Mouse (Mus musculus) lung, postnatal 0 days (tissue): ENCODE measurements at regions not wholly inside any gene's neighbourhood (a gene's known extent, or its start where the extent isn't known, plus 50 kb on each side); places are given as distances from the start of the nearest gene placed in this dataset.
A peak's percentile ranks its signal among the peaks of the same experiment; 100 is the strongest.
"Not testable (repeated sequence)": the region's sequence is repeated elsewhere in the genome, so short reads cannot be mapped to it uniquely, and the experiment has no call there.

Experiments used
- ATAC-seq: fragments of 200-750 bp; cut with Nextera tagmentation; 2 replicates; pipeline ENCODE4 v1.8.0; 2017; ENCODE audit warnings: moderate library complexity
- DNase-seq: peaks from one replicate; pipeline ENCODE4 v3.0.0-alpha.2; 2016; ENCODE audit warnings: low spot score
- H3K27ac ChIP-seq: fragments of 300-500 bp; sonication (generic); 2 replicates; pipeline ENCODE4 v1.5.1; 2014; ENCODE audit warnings: antibody characterized with exemption, mild to moderate bottlenecking, low read length, mixed read lengths
- H3K27me3 ChIP-seq: fragments of 300-500 bp; sonication (generic); replicated peaks from 2 replicates; pipeline ENCODE4 v1.6.1; 2014; ENCODE audit warnings: low read length, mixed read lengths; ENCODE audit not compliant: insufficient read depth
- H3K36me3 ChIP-seq: fragments of 300-500 bp; sonication (generic); 2 replicates; pipeline ENCODE4 v1.6.1; 2014; ENCODE audit warnings: low read length, mixed read lengths; ENCODE audit not compliant: insufficient read depth
- H3K4me1 ChIP-seq: fragments of 300-500 bp; sonication (generic); 2 replicates; pipeline ENCODE4 v1.6.1; 2014; ENCODE audit warnings: antibody characterized with exemption, low read depth, low read length, mixed read lengths; ENCODE audit not compliant: insufficient read depth
- H3K4me2 ChIP-seq: fragments of 300-500 bp; sonication (generic); replicated peaks from 2 replicates; pipeline ENCODE4 v1.6.1; 2014; ENCODE audit warnings: low read depth, mild to moderate bottlenecking, low read length, moderate library complexity, mixed read lengths
- H3K4me3 ChIP-seq: fragments of 300-500 bp; sonication (generic); 2 replicates; pipeline ENCODE4 v1.5.1; 2014; ENCODE audit warnings: low read depth, low read length
- H3K9ac ChIP-seq: fragments of 300-500 bp; sonication (generic); replicated peaks from 2 replicates; pipeline ENCODE4 v1.6.1; 2014; ENCODE audit warnings: low read depth, mild to moderate bottlenecking
- H3K9me3 ChIP-seq: fragments of 300-500 bp; sonication (generic); 2 replicates; pipeline ENCODE4 v1.6.1; 2016; ENCODE audit warnings: low read length, mixed read lengths
- CTCF ChIP-seq: IDR thresholded peaks from 2 replicates; pipeline ENCODE4 v1.5.1; 2016; ENCODE audit warnings: antibody characterized with exemption, mild to moderate bottlenecking
- EP300 ChIP-seq: IDR thresholded peaks from 2 replicates; pipeline ENCODE4 v1.6.1; 2016; ENCODE audit warnings: antibody characterized with exemption, mild to moderate bottlenecking, control low read depth
- WGBS: fragments of 180-500 bp; shearing (Covaris S2); extraction: QIAGEN DNeasy Blood & Tissue Kit; methylation state at CpG from one replicate; pipeline ENCODE4 v1.1.7; 2014; 5-methylcytosine and 5-hydroxymethylcytosine counted together

GRCm38 (mm10) chr7:88680849-88681248 lies 250.8 kb downstream of the Rab38 start:
- Histone ChIP-seq H3K4me1 (no peaks in the 10 kb centered on the region), H3K27ac (no peak overlapping the region), H3K4me3 (no peak overlapping the region), H3K9ac (no peak overlapping the region), H3K9me3 (no peaks in the 10 kb centered on the region), H3K36me3 (no peaks in the 10 kb centered on the region), H3K27me3 (no peaks in the 10 kb centered on the region), H3K4me2 (no peak overlapping the region)
- WGBS = 62% methylated on average over 2 of the region's 2 CpGs
- TF ChIP-seq EP300 = no peak
- no peak for TF ChIP-seq CTCF
- ATAC-seq (no peak), DNase-seq (no peak)

DNA sequence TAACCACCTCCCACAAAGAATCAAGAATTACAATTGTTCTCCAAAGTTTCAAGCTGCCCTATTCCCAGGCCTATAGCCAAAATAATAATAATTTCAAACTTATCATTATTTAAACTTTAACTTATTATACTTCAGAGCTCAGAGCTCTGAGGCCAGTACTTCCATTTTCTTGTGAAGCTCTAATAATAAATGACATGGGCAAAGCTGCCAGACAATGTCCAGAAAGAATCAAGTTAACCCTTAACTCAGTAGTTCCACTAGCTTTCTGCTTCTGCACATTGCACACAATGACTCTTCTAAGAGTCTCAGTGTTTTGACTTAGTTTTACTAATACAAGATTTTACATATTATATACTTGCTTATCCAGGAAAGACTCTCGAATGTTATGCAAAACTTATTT lies 291.0 kb downstream of the Rab38 start:
- not testable (repeated sequence) for H3K4me3 ChIP-seq, H3K4me1 ChIP-seq, H3K9me3 ChIP-seq, ATAC-seq, H3K9ac ChIP-seq, H3K4me2 ChIP-seq, DNase-seq, H3K36me3 ChIP-seq, H3K27ac ChIP-seq, H3K27me3 ChIP-seq
- 61% methylated on average over 1 of the region's 1 CpGs for WGBS

DNA sequence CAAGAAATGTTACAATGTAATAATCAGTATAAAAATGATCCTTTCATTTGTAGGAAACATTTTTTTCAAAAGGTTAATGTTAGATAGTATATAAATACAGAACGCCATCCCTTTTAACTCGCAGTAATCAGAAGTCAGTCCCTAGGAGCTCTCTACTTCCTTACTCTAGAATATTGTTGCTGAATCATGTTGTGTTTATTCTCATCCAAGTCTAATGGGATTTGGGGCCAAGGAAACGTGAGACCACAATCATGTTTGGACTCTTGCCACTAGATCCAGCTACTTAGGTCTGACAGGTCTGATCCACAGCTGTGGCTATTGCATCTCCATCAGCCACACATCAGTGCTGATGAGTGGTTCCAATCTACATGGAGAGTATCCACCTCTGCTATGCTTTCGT lies 304.4 kb downstream of the Rab38 start:
- no peak for TF ChIP-seq EP300
- no peak for TF ChIP-seq CTCF
- Histone ChIP-seq H3K4me2 (no peak overlapping the region), H3K4me3 (no peak overlapping the region), H3K4me1 (no peaks in the 10 kb centered on the region), H3K27me3 (no peaks in the 10 kb centered on the region), H3K9me3 (no peaks in the 10 kb centered on the region), H3K36me3 (no peaks in the 10 kb centered on the region), H3K9ac (no peak overlapping the region), H3K27ac (no peak overlapping the region)
- ATAC-seq (no peak), DNase-seq (no peak)
- 76% methylated on average over 4 of the region's 4 CpGs for WGBS

DNA sequence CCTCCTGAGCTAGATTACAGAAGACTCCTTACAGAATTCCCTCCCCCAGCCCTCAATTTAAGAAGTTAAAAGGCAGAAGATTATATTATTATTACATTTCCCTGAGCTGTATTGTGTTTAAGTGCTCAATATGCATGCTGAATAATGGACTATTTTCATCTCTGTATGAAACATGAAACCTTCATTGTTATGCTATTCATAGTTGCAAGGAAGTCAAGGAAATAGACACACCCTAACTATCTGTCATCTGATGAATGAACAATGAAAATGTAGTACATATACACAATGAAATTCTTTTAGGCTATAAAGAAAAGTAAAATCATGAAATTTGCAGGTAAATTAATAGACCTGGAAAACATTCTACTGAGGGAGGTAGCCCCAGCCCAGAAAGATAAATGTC lies 305.7 kb downstream of the Rab38 start:
- ATAC-seq (peak; percentile 74), DNase-seq (peak; percentile 12)
- Histone ChIP-seq H3K9me3 (no peaks in the 10 kb centered on the region), H3K4me3 (no peak overlapping the region), H3K27me3 (no peaks in the 10 kb centered on the region), H3K4me1 (no peaks in the 10 kb centered on the region), H3K4me2 (no peak overlapping the region), H3K36me3 (no peaks in the 10 kb centered on the region), H3K27ac (no peak overlapping the region), H3K9ac (no peak overlapping the region)
- no peak for TF ChIP-seq CTCF
- peak; percentile 54 for TF ChIP-seq EP300

- Histone ChIP-seq H3K9ac (no peak overlapping the region), H3K36me3 (no peaks in the 10 kb centered on the region), H3K4me3 (no peak overlapping the region), H3K4me2 (no peak overlapping the region), H3K9me3 (no peaks in the 10 kb centered on the region), H3K4me1 (no peaks in the 10 kb centered on the region), H3K27ac (no peak overlapping the region), H3K27me3 (no peaks in the 10 kb centered on the region)
- no peak for DNase-seq
- no peak for ATAC-seq
- no peak for TF ChIP-seq EP300
Measured at GRCm38 (mm10) chr7:88777371-88777770, 347.3 kb downstream of the Rab38 start.

DNA sequence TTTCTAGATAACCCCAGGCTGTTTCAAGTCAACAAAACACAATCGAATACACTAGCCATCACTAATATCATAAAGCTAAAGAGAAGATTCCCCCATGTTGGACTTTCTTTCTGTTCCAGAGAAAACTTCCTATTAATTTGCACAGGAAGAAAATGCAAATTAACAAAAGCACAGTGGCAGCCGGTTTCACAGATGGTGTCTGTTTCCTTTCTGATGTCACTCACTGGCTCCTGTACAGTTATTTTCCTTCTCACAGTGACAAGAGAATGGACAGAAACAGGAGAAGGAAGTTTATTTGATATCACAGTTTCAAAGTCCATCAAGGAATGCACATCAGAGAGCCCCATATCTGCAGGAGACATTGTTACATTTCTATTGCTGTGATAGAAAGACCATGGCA lies 352.8 kb downstream of the Rab38 start:
- Histone ChIP-seq H3K27ac (no peak overlapping the region), H3K9me3 (no peaks in the 10 kb centered on the region), H3K9ac (no peak overlapping the region), H3K36me3 (no peaks in the 10 kb centered on the region), H3K4me1 (no peaks in the 10 kb centered on the region), H3K4me2 (no peak overlapping the region), H3K27me3 (no peaks in the 10 kb centered on the region), H3K4me3 (no peak overlapping the region)
- DNase-seq (no peak), ATAC-seq (no peak)
- TF ChIP-seq CTCF = no peak
- no peak for TF ChIP-seq EP300
- WGBS = 78% methylated on average over 2 of the region's 2 CpGs

DNA sequence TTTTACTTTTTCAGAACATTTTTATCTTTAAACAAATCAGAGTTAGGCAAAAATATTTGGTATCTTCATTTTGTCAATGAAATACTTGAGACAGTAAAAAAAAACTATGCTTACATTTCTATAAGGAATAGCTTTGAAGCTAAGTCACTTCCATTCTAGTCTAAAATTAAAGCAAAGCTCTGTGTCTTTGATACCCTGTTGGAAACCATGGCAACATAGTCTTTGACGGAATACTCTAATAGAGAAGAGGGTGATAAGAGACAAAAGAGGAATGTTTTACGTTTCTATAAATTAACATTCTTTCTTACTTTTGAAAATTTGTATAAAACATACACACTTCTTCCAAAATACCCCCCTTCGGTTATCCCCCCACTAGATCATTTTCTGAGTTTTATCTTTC lies 378.1 kb downstream of the Rab38 start:
- Histone ChIP-seq H3K27ac (no peak overlapping the region), H3K9ac (no peak overlapping the region), H3K36me3 (no peaks in the 10 kb centered on the region), H3K4me3 (no peak overlapping the region), H3K27me3 (no peaks in the 10 kb centered on the region), H3K4me2 (no peak overlapping the region), H3K9me3 (no peaks in the 10 kb centered on the region), H3K4me1 (no peaks in the 10 kb centered on the region)
- WGBS = 27% methylated on average over 3 of the region's 3 CpGs
- DNase-seq = no peak
- no peak for TF ChIP-seq EP300
- no peak for TF ChIP-seq CTCF
- ATAC-seq = no peak
